Mouse (Mus musculus) embryo, embryonic 9.5 days (tissue): ENCODE data around the gene Shc3.

ENCODE experiments used
- DNase-seq: peaks from one replicate; pipeline ENCODE4 v3.0.0-alpha.2; 2017; ENCODE audit errors: extremely low spot score

Shc3 gene

DNA sequence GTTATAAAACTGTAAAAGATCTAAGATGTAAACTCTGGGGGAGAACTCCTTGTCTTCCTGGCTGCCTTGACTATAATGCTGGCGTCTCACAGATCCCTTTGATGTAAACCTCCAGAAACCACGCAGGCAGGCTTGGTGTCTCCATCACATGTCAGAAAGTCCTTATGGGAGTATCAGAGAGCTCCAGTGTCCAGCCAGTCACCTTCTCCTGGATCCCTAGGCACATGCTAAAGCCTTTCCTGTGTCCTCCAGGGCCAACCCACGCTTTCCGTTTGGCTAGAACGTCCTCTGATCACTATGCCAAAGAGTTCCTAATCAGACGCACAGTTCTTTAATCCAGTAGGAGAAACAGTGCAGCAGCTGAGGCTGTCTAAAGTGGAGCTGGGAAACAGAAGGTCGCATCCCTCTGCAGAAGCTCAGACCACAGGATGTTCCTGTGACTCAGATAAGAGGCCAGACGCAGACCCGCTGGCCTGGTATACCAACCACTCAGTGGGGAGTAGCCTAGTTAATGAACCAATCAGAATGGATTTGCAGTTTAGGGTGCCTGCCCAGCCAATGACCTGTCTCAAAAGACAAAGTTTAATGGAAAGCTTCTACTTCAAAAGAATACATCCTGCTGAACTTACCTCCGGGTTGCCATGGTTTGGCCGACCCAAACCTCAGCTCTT is 88.7 kb downstream of the Shc3 start:
- no peak for DNase-seq

DNA sequence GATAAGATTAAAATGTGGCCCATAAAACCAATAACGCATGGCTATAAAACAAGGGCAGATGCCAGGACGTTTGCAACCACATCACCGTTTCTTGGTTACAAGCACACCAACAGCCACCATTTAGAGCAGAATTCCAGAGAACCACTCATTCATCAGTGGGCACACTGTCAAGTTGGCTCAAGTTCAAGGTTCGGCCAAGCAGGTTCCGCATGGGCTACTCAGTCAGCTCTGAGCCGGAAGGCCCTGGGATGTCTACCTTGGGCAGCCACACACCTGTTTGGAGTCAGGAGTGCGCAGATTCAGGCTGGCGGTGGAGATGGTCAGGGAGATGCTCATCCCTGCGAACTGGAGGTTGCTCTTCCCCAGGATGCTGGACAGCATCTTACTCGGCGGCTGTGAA is 89.4 kb downstream of the Shc3 start:
- no peak for DNase-seq

DNA sequence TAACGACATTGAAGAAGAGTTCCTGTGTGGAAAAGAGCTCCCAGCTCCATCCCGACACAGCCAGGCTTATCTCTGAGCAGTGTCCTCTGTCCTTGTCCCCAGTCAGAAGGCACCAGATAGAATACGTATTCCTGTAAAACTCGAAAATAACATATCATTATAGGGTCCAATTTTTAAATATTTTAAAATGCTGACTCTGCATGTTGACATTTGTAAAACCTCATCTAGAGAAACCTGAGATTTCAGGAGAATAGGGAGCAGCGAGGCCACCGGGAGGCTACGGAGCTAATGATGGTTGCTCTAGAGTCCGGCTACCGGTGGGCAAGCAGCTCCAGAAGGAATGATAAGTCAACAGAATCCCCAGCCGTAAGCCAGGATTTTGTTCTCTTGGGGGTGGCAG is 92.2 kb downstream of the Shc3 start:
- DNase-seq, result no peak

DNA sequence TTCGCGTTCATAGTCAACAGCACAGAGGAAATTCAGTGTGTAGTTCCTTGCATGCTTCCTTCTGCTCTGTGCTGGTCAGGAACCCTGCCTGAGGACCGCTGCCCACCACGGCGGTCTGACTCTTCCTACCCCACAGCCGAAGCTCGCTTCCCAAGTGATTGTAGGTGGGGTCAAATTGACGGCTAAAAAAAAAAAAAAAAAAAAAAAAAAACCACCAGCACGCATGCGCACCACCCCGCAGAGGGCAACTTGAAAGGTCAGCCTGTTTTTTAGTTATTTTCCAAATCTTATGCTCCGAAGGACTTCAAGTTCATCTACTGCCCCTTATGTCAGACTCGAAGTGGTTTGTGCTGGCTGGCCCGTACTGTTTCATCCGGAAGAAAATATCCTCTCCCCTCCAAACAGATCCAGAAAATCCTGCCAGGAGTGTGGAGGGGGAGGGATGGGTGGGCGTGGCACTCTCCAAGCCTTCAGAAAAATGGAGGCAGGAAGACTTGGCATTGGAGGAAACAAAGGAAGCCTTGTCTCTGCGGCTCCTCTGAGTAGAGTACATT is 100.4 kb downstream of the Shc3 start:
- DNase-seq, result no peak

DNA sequence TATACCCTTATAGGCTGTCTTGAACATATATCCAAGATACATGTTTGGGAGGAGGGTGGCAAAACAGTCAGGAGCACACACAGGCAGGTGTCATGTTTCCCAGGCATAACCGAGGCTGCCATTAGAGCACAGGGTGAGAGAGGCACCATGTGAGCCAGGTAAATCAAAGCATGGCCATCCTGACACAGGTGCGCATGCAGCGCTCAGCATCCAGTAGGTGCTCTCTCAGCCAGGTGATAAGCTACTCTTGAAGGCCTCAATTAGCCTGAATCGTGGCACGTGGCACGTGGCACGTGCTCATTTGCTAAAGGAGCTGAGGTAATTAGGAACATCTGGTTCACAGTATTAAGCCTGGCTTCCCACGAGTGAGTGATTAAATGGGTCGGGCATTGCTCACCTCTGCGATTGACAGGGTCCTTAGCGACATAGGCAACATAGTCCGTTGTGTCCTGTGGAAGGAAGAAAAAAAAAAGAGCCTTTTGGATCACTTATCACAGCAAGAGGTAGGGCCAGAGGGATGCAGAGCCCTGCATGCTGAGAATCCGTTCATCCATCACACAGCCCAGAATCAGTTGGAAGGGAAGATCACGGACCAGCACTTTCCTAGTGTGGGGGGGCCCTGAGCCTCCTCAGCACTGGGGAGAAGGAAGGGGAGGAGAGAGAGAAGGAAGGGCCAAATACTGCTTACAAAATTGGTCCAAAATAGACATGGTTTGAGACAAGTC is 102.9 kb downstream of the Shc3 start:
- DNase-seq, result no peak

DNA sequence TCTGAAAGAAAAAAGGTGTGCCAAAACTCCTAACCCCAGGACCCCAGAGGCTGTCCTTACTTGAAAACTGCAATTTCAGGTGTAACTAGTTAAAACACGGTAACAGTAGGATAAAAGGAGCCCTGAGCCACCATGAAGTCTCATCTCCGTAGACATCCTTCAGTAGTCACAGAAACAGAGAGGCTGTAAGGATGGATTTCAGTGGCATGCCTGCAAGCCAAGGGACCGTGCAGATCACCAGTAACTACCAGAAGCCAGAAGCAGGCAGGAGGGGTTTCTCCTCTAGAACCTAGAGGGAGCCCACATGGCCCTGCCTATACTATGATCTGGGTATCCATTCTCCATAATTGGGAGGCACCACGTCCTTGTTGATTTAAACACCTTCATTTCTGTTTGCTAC is 104.9 kb downstream of the Shc3 start:
- no peak for DNase-seq

DNA sequence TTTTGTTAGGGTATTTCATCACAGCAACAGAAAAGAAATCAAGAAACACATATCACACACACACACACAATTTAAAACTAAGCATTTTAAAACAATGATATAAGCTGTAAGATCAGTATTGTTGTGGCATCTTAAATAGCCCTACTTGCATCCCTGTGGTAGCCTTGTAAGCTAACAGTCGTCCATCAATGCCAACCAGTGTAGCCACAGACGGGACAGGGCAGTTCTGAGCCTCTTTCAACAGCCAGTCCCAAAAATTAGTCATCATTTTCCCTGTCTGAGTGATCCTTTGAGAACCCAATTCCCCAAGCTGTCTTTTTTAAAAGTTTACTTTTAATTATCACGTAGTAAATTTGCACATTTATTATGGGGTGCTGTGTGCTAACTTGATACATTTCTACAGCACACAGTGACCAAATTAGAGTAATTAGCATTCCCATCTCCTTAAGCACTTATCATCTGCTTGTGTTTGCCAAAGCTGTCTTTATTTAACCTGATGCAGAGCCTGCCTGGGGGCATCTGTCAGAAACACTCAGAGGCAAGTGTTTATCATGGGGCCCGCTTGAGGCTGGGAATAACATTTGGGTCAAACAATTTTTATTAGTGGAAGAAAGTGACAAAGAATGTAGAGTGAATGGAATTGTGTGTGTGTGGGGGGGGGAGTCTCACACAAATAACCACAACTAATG is 112.9 kb downstream of the Shc3 start:
- no peak for DNase-seq

DNA sequence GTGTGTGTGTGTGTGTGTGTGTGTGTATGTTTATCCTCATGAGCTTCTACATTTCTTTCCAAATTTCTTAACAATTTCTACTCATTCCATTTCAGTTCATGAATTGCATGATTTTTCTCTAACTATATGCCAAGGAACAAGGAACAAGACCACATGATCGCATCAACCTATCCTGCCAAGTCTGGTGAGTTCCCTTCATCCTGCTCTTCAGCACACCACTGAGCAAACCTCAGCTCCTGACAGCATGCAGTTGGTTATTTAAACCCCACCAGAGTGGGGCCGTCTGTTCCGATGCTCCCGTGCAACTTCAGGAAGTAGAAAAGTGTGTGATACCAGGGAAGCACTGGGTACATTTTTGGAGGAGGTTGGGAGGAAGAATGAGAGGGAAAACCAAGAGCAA is 122.7 kb downstream of the Shc3 start:
- DNase-seq, result no peak

DNA sequence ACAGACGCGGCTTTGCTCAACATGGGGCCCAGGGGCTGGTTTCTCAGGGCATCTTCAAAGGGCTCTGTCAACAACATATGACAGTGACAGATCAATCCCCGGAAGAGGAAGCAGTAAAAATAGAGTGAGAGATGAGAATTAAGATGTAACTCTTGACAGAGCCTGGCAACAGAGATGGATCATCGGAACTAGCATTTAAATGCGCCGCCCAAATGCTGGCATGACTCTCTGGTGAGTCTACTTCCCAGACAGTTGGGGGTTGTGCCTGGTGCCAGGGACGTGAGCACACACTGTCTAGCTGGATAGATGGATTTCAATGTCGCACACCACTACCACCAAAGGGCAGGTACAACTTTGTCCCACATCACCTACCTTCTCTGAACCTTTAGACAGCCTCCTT is 126.3 kb downstream of the Shc3 start:
- no peak for DNase-seq

DNA sequence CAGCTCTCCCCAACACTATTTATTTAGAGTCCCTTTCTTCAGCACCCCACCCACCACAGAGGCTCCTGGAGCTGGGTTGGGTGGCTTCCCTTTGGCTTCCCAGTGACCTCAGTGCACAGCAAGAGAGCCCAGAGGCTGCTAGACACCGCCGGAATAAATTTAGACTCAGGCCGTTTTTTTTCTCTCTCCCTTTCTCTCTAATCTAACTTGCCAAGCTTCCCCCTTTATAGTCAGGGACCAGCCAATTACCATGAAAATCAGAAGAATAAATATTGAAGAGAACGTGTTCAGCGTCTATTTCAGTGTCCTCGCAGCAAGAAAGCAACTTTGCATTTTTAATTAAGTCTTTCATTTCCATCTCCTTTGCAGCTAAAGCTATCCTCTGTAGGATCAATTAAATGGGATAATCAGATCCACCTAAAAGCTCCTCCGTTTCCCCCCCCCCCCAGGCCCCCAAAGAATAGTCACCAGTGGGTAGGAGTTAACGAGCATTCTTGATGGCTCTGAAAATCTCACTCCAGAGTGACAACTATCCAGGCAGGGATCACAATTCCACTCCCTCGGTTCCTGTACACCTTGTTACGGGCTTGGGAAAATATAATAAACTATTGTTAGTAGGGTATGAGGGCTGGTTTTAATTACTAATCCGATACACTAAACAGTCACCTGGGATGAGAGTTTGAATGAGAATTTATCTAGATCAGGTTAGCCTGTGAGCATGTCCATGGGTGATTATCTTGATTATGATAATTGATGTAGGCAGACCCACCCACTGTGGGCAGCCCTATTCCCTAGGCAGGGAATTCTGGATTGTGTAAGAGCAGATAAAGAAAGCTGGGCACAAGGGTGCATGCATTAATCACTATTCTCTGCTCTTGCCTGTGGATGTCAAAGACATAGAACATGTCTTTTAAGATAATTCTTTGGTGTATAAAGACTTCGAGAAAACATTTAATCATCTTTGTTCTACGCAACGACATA is 131.8 kb downstream of the Shc3 start:
- no peak for DNase-seq

DNA sequence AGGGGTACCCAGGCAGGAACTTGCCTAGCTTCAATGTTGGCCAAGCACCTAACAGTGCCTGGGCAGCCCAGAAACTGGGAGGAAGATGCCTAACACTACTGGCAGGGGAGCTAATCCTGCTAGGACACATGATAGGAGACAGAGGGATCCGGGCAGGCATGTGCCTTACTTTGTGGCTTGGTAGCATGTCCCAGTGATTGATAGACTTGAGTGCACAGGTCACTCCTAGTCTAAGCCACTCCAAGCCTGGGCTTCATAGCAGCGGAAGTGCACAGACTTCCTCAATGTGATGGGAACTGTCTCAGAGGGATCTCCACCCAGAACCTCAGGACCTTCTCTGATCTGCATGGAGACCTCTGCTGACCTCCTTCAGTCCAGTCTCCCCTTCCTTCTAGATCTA is 134.1 kb downstream of the Shc3 start:
- no peak for DNase-seq

DNA sequence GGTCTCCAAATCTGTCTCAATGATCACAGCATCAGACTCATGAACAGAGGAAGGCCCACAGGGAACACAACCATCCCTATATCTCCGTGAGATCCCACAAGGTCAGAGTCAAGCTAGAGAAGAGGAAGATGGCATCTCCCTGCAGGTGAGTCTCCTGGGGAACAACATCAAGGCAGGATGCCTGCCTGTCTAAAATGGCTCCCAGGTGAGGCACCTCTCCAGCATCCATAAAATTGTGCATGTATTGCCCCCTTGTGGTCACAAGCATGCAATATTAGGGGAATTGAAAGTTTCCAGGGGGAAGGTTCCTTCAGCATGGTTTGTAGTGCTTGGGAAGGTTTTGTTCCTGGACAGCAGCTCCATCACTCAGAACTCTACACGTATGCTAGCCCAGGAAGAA is 134.8 kb downstream of the Shc3 start:
- DNase-seq, result no peak

DNA sequence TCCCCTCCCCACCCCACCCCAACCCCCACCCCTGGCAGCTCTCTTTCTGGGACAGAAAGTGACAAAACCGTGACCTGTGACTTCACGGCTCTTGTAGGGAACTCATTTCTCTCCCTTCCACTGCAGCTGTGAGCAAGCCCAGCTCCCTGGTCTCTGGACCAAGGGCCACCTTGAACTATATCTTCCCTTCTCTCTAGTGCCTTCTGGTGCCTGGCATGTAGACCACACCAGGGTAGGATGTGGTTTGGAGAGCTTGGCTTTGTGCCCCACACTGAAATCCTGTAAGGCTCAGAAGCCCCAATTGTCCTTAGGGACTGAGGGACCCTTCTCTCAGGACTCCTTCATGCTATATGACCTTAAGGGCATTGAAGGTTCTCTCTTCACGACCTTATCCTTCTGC is 135.8 kb downstream of the Shc3 start:
- DNase-seq, result no peak

DNA sequence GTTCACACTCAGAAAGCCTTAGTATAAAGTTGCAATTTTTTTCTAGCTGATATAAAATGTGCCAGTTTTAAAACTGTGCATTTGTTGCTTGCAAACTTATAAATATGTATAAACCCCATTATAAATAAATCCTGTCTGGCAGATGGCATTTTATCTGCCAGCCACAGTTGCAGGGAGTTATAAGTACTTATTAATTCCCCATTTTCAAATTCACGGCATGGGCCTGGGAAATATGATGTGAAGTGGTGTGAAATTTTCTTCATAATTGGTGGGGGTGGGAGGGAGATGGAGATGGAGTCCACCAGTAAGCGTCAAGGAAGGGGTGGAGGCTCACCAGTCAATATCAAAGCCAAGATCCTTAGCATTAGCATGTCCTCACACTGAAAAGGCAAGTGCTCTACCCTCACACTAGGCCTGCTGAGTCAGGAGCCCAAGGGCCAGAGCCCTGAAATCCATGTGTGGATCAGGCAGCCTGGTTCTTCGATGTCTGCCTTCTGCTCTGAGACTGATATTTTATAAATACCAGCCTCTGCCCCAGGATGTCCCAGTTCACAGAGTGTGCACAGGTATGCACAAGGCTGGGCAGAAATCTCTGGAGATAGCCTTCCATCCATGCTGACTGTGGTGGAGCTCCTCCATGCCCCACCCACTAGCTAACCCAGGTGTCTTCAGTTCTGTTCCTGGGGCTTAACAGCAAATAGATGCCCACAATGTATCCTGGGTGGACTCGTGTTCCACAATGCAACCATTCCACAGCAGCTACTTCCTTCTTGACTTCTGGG is 143.4 kb downstream of the Shc3 start:
- DNase-seq, result no peak

DNA sequence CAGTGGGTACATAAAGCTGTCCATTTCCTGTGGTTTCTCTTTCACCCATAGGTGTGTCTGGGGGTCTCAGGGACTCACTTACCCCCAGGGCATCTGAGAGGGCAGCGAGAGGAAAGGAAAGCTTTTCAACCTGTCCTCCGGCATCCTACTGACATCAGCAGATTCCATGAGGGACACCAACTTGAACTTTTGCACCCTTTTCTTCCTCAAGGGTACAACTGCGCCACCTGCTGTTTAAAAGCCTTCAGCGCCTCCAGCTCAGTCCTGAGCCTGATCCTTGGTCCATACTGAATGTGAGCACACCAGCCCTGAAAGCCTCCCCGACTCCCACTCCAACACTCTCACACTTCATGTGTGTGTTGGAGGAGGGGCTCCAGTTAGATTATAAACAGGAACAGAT is 144.6 kb downstream of the Shc3 start:
- DNase-seq, result peak; percentile 74

DNA sequence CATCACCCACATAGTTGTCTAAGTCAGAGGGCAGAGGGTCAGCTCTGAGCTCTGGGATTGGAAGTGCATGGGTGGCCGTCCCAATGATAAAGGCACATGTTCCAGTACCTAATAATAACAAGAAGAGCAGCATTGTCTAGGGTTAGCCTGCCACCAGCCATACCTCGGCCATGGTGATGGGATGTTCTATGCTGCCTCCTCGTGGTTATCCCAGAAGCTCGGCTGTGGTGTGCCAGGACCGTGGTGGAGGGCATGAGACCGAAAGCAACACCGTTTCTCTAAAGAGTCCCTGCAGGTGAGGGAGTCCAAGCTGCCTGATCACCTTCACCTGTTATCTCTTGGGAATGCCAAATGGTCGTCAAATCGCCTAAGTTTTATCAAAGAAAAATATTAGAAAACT is 145.6 kb downstream of the Shc3 start:
- DNase-seq, result no peak

DNA sequence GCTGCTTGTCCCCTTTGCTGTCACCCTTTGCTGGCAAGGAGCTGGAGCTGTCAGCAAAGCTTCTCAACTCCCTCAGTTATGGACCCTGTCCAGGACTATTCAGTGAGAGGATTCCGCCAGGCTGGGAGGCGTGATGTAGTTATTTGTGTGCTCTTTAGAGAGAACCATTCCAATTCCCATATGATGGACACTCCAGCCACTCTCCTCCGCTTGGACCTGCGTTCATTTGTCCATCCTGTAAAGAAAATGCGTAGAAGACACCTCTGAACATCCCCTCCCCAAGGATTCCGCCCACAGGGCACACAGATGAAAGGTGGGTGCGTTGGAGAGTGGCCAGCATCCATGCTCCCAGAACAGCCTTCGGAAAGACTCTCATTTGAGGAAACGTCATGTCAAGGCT is 148.4 kb downstream of the Shc3 start:
- no peak for DNase-seq

DNA sequence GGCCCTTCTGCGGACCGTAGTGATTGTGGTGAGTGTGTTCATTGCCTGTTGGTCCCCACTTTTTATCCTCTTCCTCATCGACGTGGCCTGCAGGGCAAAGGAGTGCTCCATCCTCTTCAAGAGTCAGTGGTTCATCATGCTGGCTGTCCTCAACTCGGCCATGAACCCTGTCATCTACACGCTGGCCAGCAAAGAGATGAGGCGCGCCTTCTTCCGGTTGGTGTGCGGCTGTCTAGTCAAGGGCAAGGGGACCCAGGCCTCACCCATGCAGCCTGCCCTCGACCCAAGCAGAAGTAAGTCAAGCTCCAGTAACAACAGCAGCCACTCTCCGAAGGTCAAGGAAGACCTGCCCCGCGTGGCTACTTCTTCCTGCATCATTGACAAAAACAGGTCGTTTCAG is 149.7 kb downstream of the Shc3 start:
- no peak for DNase-seq

DNA sequence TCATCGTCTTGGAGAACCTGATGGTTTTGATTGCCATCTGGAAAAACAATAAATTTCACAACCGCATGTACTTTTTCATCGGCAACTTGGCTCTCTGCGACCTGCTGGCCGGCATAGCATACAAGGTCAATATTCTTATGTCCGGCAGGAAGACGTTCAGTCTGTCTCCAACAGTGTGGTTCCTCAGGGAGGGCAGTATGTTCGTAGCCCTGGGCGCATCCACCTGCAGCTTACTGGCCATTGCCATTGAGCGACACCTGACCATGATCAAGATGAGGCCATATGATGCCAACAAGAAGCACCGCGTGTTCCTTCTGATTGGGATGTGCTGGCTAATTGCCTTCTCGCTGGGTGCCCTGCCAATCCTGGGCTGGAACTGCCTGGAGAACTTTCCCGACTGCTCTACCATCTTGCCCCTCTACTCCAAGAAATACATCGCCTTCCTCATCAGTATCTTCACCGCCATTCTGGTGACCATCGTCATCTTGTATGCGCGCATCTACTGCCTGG is 150.2 kb downstream of the Shc3 start:
- no peak for DNase-seq

DNA sequence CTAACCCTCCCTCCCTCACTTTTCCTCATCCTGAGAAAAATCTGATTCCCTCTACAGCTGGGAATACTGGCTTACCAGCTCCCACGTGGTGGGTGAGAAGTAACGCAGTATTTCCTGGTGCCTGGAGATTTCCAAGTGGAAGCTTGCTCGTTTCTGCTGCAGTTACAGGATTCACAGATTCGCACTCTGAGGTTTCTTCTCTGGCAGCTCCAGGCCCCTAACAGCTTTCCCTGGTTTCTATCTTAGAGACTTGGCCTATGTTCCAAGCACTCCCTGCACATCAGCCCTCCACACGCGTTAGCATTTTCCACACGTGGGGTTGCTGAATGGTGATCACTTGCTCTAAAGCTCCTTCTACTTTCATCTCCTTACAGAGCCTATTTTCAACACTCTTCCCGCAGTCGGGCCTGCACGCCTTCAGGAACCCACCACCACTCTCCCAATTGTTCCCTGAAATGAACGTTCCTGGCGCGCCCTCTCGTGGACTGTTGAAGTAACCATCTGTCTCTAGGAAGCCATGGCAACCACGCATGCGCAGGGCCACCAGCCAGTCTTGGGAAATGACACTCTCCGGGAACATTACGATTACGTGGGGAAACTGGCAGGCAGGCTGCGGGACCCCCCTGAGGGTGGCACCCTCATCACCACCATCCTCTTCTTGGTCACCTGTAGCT is 150.8 kb downstream of the Shc3 start:
- peak; percentile 93 for DNase-seq
